Mouse (Mus musculus): ENCODE results near the gene Olfr920. TPM values are rescaled to one million over a fixed set of nuclear protein-coding genes. Genes with fewer than 3 reads are reported as not detected.

Olfr920 gene
- 0.19 and 0.80 TPM in 2 replicates for total RNA-seq (2014; rRNA removed; ENCODE audit: low replicate concordance)
- polyA plus RNA-seq (2015; fragmentation: Nextera tagmentation; extraction: Ambion mirVana), result 0.03 and 0.04 TPM in 2 replicates

GRCm38 (mm10) chr9:38751999-38752398 is at the start of gene Olfr920:
Olfr920 (plus strand) TSS chr9:38752299.
- Histone ChIP-seq H3K27me3 (ENCODE audit: control insufficient read depth, insufficient read depth, low read length) (no peaks in the 10 kb centered on the region), H3K4me3 (ENCODE audit: low read depth, low read length) (no peak within 1 kb of the TSS), H3K4me2 (ENCODE audit: low read depth, low read length) (no peak within 1 kb of the TSS), H3K27ac (ENCODE audit: low read depth) (no peak within 1 kb of the TSS), H3K9ac (replicated peaks; ENCODE audit: low read depth, low read length) (no peak within 1 kb of the TSS), H3K36me3 (replicated peaks; ENCODE audit: control insufficient read depth, insufficient read depth, low read length) (no peaks in the 10 kb centered on the region), H3K4me1 (ENCODE audit: control insufficient read depth, insufficient read depth) (no peaks in the 10 kb centered on the region), H3K9me3 (replicated peaks; ENCODE audit: control insufficient read depth, low read length) (no peaks in the 10 kb centered on the region)
- 69% methylated on average over 1 of the region's 1 CpGs for WGBS
- TF ChIP-seq CTCF (IDR thresholded peaks at IDR 0.05; ENCODE audit: low read depth) (no peak), EP300 (IDR thresholded peaks at IDR 0.05; ENCODE audit: low read depth) (no peak)
- DNase-seq (ENCODE audit: low spot score) (no peak), ATAC-seq (ENCODE audit: insufficient read depth, low read depth) (no peak)

- TF ChIP-seq EP300 (IDR thresholded peaks at IDR 0.05; ENCODE audit: low read depth) (no peak), CTCF (IDR thresholded peaks at IDR 0.05; ENCODE audit: low read depth) (no peak)
- peak; percentile 85; the same call in 1 of the 2 replicates for ATAC-seq (ENCODE audit: insufficient read depth, low read depth)
Observed at GRCm38 (mm10) chr9:38718102-38718501, 34.0 kb upstream of the Olfr920 start, which contains the start of gene Vwa5a. Vwa5a (plus strand) TSS chr9:38718268.

GRCm38 (mm10) chr9:38718927-38719441 is 33.1 kb upstream of the Olfr920 start:
- Histone ChIP-seq H3K4me3 (ENCODE audit: low read depth, low read length) (peak overlapping the region; percentile 89), H3K9ac (replicated peaks; ENCODE audit: low read depth, low read length) (peak overlapping the region; percentile 78), H3K9me3 (replicated peaks; ENCODE audit: control insufficient read depth, low read length) (no peaks in the 10 kb centered on the region), H3K27me3 (ENCODE audit: control insufficient read depth, insufficient read depth, low read length) (no peaks in the 10 kb centered on the region), H3K36me3 (replicated peaks; ENCODE audit: control insufficient read depth, insufficient read depth, low read length) (peaks cover 17% of the 10 kb centered on the region), H3K4me2 (ENCODE audit: low read depth, low read length) (peak overlapping the region; percentile 69), H3K4me1 (ENCODE audit: control insufficient read depth, insufficient read depth) (peaks cover 9% of the 10 kb centered on the region; the same call in 1 of the 2 replicates), H3K27ac (ENCODE audit: low read depth) (peak overlapping the region; percentile 90)
- peak; percentile 70 for ATAC-seq (ENCODE audit: insufficient read depth, low read depth)
- 2% methylated on average over 3 of the region's 3 CpGs for WGBS
- TF ChIP-seq CTCF (IDR thresholded peaks at IDR 0.05; ENCODE audit: low read depth), result no peak
- TF ChIP-seq EP300 (IDR thresholded peaks at IDR 0.05; ENCODE audit: low read depth), result no peak
- peak; percentile 33 for DNase-seq (ENCODE audit: low spot score)

More at GRCm38 (mm10) chr9:38718102-38718501, 34.0 kb upstream of the Olfr920 start, which contains the start of gene Vwa5a:
- H3K4me3 ChIP-seq (ENCODE audit: low read depth, low read length), result peak within 1 kb of the TSS; percentile 89
- no peaks in the 10 kb centered on the region for H3K9me3 ChIP-seq (replicated peaks; ENCODE audit: control insufficient read depth, low read length)
- no peaks in the 10 kb centered on the region for H3K27me3 ChIP-seq (ENCODE audit: control insufficient read depth, insufficient read depth, low read length)
- H3K27ac ChIP-seq (ENCODE audit: low read depth), result peak within 1 kb of the TSS; percentile 90
- H3K4me1 ChIP-seq (ENCODE audit: control insufficient read depth, insufficient read depth), result peaks cover 9% of the 10 kb centered on the region; the same call in 1 of the 2 replicates
- H3K9ac ChIP-seq (replicated peaks; ENCODE audit: low read depth, low read length), result peak within 1 kb of the TSS; percentile 78
- peak within 1 kb of the TSS; percentile 69 for H3K4me2 ChIP-seq (ENCODE audit: low read depth, low read length)
- 2% methylated on average over 4 of the region's 4 CpGs for WGBS
- peaks cover 9% of the 10 kb centered on the region for H3K36me3 ChIP-seq (replicated peaks; ENCODE audit: control insufficient read depth, insufficient read depth, low read length)
- DNase-seq (ENCODE audit: low spot score), result peak; percentile 89

GRCm38 (mm10) chr9:38724044-38724443 is 28.1 kb upstream of the Olfr920 start:
- TF ChIP-seq CTCF (IDR thresholded peaks at IDR 0.05; ENCODE audit: low read depth), result no peak
- no peak for TF ChIP-seq EP300 (IDR thresholded peaks at IDR 0.05; ENCODE audit: low read depth)
- Histone ChIP-seq H3K27ac (ENCODE audit: low read depth) (no peak overlapping the region), H3K4me1 (ENCODE audit: control insufficient read depth, insufficient read depth) (peaks cover 8% of the 10 kb centered on the region; the same call in 1 of the 2 replicates), H3K27me3 (ENCODE audit: control insufficient read depth, insufficient read depth, low read length) (no peaks in the 10 kb centered on the region), H3K4me3 (ENCODE audit: low read depth, low read length) (no peak overlapping the region), H3K9ac (replicated peaks; ENCODE audit: low read depth, low read length) (no peak overlapping the region), H3K9me3 (replicated peaks; ENCODE audit: control insufficient read depth, low read length) (no peaks in the 10 kb centered on the region), H3K36me3 (replicated peaks; ENCODE audit: control insufficient read depth, insufficient read depth, low read length) (peaks cover 53% of the 10 kb centered on the region), H3K4me2 (ENCODE audit: low read depth, low read length) (no peak overlapping the region)
- ATAC-seq (ENCODE audit: insufficient read depth, low read depth) (no peak), DNase-seq (ENCODE audit: low spot score) (no peak)
- WGBS, result 96% methylated on average over 1 of the region's 1 CpGs

- ATAC-seq (ENCODE audit: insufficient read depth, low read depth), result no peak
- WGBS, result 81% methylated on average over 3 of the region's 3 CpGs
- no peak overlapping the region for H3K9ac ChIP-seq (replicated peaks; ENCODE audit: low read depth, low read length)
- no peak overlapping the region for H3K27ac ChIP-seq (ENCODE audit: low read depth)
- no peaks in the 10 kb centered on the region for H3K9me3 ChIP-seq (replicated peaks; ENCODE audit: control insufficient read depth, low read length)
- no peaks in the 10 kb centered on the region for H3K27me3 ChIP-seq (ENCODE audit: control insufficient read depth, insufficient read depth, low read length)
- DNase-seq (ENCODE audit: low spot score), result no peak
- TF ChIP-seq EP300 (IDR thresholded peaks at IDR 0.05; ENCODE audit: low read depth), result no peak
- TF ChIP-seq CTCF (IDR thresholded peaks at IDR 0.05; ENCODE audit: low read depth), result no peak
- H3K4me1 ChIP-seq (ENCODE audit: control insufficient read depth, insufficient read depth), result no peaks in the 10 kb centered on the region
- no peak overlapping the region for H3K4me3 ChIP-seq (ENCODE audit: low read depth, low read length)
- H3K36me3 ChIP-seq (replicated peaks; ENCODE audit: control insufficient read depth, insufficient read depth, low read length), result peaks cover 56% of the 10 kb centered on the region
- H3K4me2 ChIP-seq (ENCODE audit: low read depth, low read length), result no peak overlapping the region
Observed at GRCm38 (mm10) chr9:38728218-38728617, 23.9 kb upstream of the Olfr920 start.
